Mouse (Mus musculus) hindbrain, embryonic 11.5 days (tissue): ENCODE measurements around the gene Colgalt2. TPM values are rescaled to one million over a fixed set of nuclear protein-coding genes. Genes with fewer than 3 reads are reported as not detected.
A peak's percentile ranks its signal among the peaks of the same experiment; 100 is the strongest.
"Not testable (repeated sequence)": the region's sequence is repeated elsewhere in the genome, so short reads cannot be mapped to it uniquely, and the experiment has no call there.

Source experiments
- ATAC-seq: fragments of 200-750 bp; cut with Nextera tagmentation; 2 replicates; pipeline ENCODE4 v1.8.0; 2017; ENCODE audit warnings: mild to moderate bottlenecking, moderate TSS enrichment, moderate library complexity; ENCODE audit not compliant: low FRiP score
- DNase-seq: peaks from one replicate; pipeline ENCODE4 v3.0.0-alpha.2; 2015; ENCODE audit warnings: low spot score
- H3K27ac ChIP-seq: fragments of 300-500 bp; sonication (generic); 2 replicates; pipeline ENCODE4 v1.5.1; 2014; ENCODE audit warnings: mild to moderate bottlenecking, low read depth, low read length
- H3K27me3 ChIP-seq: fragments of 300-500 bp; sonication (generic); 2 replicates; pipeline ENCODE4 v1.6.1; 2014; ENCODE audit warnings: mild to moderate bottlenecking, low read length, moderate library complexity, mixed read lengths; ENCODE audit not compliant: control insufficient read depth, insufficient read depth
- H3K36me3 ChIP-seq: fragments of 300-500 bp; sonication (generic); 2 replicates; pipeline ENCODE4 v1.6.1; 2014; ENCODE audit warnings: mild to moderate bottlenecking, low read length, moderate library complexity, mixed read lengths; ENCODE audit not compliant: control insufficient read depth, insufficient read depth
- H3K4me1 ChIP-seq: fragments of 300-500 bp; sonication (generic); replicated peaks from 2 replicates; pipeline ENCODE4 v1.6.1; 2014; ENCODE audit warnings: low read length, mixed read lengths; ENCODE audit not compliant: control insufficient read depth, insufficient read depth
- H3K4me2 ChIP-seq: fragments of 300-500 bp; sonication (generic); replicated peaks from 2 replicates; pipeline ENCODE4 v1.6.1; 2014; ENCODE audit warnings: mild to moderate bottlenecking, low read depth, low read length
- H3K4me3 ChIP-seq: fragments of 300-500 bp; sonication (generic); 2 replicates; pipeline ENCODE4 v1.5.1; 2014; ENCODE audit warnings: low read depth, low read length
- H3K9ac ChIP-seq: fragments of 300-500 bp; sonication (generic); 2 replicates; pipeline ENCODE4 v1.6.1; 2014; ENCODE audit warnings: low read depth, low read length
- H3K9me3 ChIP-seq: fragments of 300-500 bp; sonication (generic); 2 replicates; pipeline ENCODE4 v1.6.1; 2016; ENCODE audit warnings: low read length; ENCODE audit not compliant: control insufficient read depth
- WGBS: fragments of 180-500 bp; shearing (Covaris S2); extraction: QIAGEN DNeasy Blood & Tissue Kit; methylation state at CpG from one replicate; pipeline ENCODE4 v1.1.7; 2014; 5-methylcytosine and 5-hydroxymethylcytosine counted together
- polyA plus RNA-seq: library from polyadenylated mRNA; unstranded; fragments of >200 nt; fragmentation: Nextera tagmentation; extraction: Ambion mirVana; gene quantifications from 2 replicates; pipeline ENCODE4 v1.2.1, GENCODE M21; 2014

Colgalt2 gene
- polyA plus RNA-seq: 1.7 and 2.7 TPM in 2 replicates

GRCm38 (mm10) chr1:152399790-152400555, at the start of gene Colgalt2:
TSS of gene Colgalt2 (plus strand) at chr1:152399830.
- H3K27ac ChIP-seq: no peak within 1 kb of the TSS
- peak; percentile 76 for DNase-seq
- peak; percentile 89 for ATAC-seq
- H3K9me3 ChIP-seq: no peaks in the 10 kb centered on the region
- H3K4me1 ChIP-seq: peaks cover 2% of the 10 kb centered on the region; the same call in 1 of the 2 replicates
- peak within 1 kb of the TSS; percentile 73 for H3K9ac ChIP-seq
- H3K36me3 ChIP-seq: no peaks in the 10 kb centered on the region
- peak within 1 kb of the TSS; percentile 65 for H3K4me3 ChIP-seq
- under 1% methylated on average over 70 of the region's 70 CpGs for WGBS
- H3K4me2 ChIP-seq: peak within 1 kb of the TSS; percentile 93
- 0 out of 2 replicates have a peak, but pooled peaks cover 2% of the 10 kb centered on the region for H3K27me3 ChIP-seq

- Histone ChIP-seq H3K36me3 (no peaks in the 10 kb centered on the region), H3K4me1 (no peaks in the 10 kb centered on the region), H3K27ac (no peak overlapping the region), H3K4me2 (no peak overlapping the region), H3K9me3 (no peaks in the 10 kb centered on the region), H3K9ac (no peak overlapping the region), H3K27me3 (no peaks in the 10 kb centered on the region), H3K4me3 (no peak overlapping the region)
- DNase-seq (no peak), ATAC-seq (no peak)
- WGBS: 82% methylated on average over 4 of the region's 4 CpGs
Measured at GRCm38 (mm10) chr1:152356721-152357120, 42.9 kb upstream of the Colgalt2 start.

DNA sequence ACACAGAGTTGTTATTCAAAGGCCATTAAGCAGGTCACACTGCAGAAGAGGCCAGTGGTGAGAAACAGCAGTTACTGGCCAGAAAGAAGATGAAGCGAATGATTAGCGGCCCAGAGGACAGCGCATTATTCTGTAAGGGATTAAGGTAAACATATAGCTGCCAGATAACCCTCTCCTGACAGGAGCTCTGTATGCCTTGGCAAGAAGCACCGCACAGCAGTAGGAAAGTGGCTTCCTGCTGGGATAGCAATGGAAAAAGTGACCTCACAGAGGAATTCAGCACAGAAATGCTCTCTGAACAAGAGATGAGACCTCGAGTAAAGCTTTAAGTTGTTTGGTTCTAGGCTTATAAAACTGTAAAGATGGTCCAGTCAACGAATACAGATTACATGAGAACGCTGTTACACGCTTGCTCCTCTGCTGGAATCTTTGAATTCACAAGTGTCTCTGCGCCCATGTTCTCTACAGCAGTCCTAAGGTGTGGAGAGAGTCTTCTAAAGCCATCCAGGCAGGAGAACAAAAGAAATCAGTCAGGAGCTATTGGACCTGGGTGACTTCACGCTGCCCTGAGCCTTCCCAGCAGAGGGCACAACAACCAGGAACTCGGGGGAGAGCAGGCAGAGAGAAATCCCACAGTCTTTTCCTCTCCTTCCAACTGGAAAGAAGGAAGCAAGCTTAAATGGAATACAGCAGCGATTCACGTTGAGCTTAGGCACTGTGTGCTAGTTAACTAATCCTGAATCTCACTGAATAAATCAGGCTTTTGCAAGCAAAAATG, 31.1 kb upstream of the Colgalt2 start:
- ATAC-seq: no peak
- WGBS: 54% methylated on average over 13 of the region's 13 CpGs

DNA sequence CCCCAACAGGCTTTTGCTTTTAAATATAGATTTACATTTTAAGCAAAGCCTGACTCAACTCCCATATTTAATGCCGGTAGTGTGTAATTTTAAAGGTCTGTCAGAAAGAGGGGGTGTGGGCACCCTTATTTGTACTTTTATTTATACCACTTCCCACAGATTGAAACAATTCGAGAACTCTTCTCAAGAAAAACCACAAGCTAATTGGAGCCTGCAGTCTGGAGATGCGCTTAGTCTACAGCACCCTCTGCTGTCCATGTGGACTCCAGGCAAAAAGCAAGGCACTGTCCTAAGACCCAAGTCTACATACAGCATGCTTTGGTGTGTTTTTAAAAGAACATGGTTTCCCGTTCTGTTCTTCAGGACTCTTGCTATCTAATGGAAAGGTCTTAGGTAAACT, 30.5 kb upstream of the Colgalt2 start:
- 28% methylated on average over 4 of the region's 4 CpGs for WGBS
- Histone ChIP-seq H3K4me2 (no peak overlapping the region), H3K36me3 (no peaks in the 10 kb centered on the region), H3K27ac (no peak overlapping the region), H3K9ac (no peak overlapping the region), H3K4me1 (no peaks in the 10 kb centered on the region), H3K27me3 (no peaks in the 10 kb centered on the region), H3K4me3 (no peak overlapping the region), H3K9me3 (no peaks in the 10 kb centered on the region)
- DNase-seq (peak; percentile 69), ATAC-seq (0 out of 2 replicates have a peak, but pooled peaks have one; percentile 59)

More for the DNA sequence above, 31.1 kb upstream of the Colgalt2 start:
- Histone ChIP-seq H3K27me3 (no peaks in the 10 kb centered on the region), H3K4me1 (no peaks in the 10 kb centered on the region), H3K36me3 (no peaks in the 10 kb centered on the region), H3K4me3 (no peak overlapping the region), H3K9ac (no peak overlapping the region), H3K9me3 (no peaks in the 10 kb centered on the region), H3K27ac (no peak overlapping the region), H3K4me2 (no peak overlapping the region)
- peak; percentile 11 for DNase-seq

- no peak overlapping the region for H3K4me2 ChIP-seq
- no peak overlapping the region for H3K27ac ChIP-seq
- no peaks in the 10 kb centered on the region for H3K9me3 ChIP-seq
- ATAC-seq: no peak
- H3K4me1 ChIP-seq: no peaks in the 10 kb centered on the region
- H3K27me3 ChIP-seq: no peaks in the 10 kb centered on the region
- no peak overlapping the region for H3K4me3 ChIP-seq
- H3K36me3 ChIP-seq: no peaks in the 10 kb centered on the region
- no peak overlapping the region for H3K9ac ChIP-seq
- no peak for DNase-seq
- WGBS: 97% methylated on average over 5 of the region's 5 CpGs
Measured at GRCm38 (mm10) chr1:152378311-152378710, 21.3 kb upstream of the Colgalt2 start.

GRCm38 (mm10) chr1:152384589-152384988, 15.0 kb upstream of the Colgalt2 start:
- no peak for ATAC-seq
- DNase-seq: no peak
- WGBS: 81% methylated on average over 1 of the region's 1 CpGs

DNA sequence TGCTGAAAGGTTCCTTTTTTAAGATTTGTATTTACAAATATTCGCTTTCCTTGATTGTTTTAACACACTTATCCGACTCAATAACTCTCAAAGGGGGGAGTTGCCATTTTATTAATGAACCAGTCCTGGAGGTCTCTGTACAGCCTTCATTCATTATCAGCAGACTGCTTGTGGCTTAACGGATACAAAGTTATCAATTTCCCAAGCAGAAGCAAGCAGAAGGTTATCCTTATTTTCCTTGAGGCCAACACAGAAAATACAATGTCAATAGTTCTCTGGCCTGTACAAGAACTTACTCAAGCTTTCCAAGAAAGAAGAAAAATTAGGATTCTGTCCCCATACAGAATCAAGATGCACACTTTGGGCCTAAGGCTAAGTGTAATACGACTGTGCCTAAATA, 13.9 kb upstream of the Colgalt2 start:
- Histone ChIP-seq H3K9ac (peak overlapping the region; percentile 69; the same call in 1 of the 2 replicates), H3K4me3 (peak overlapping the region; percentile 86), H3K4me2 (peak overlapping the region; percentile 58)
- H3K9me3 ChIP-seq, H3K36me3 ChIP-seq, H3K27me3 ChIP-seq, DNase-seq, H3K4me1 ChIP-seq, H3K27ac ChIP-seq, ATAC-seq: not testable (repeated sequence)
- WGBS: 29% methylated on average over 2 of the region's 4 CpGs

More at GRCm38 (mm10) chr1:152384589-152384988, 15.0 kb upstream of the Colgalt2 start:
- H3K9me3 ChIP-seq: no peaks in the 10 kb centered on the region
- no peaks in the 10 kb centered on the region for H3K27me3 ChIP-seq
- H3K4me2 ChIP-seq: no peak overlapping the region
- H3K36me3 ChIP-seq: no peaks in the 10 kb centered on the region
- H3K4me1 ChIP-seq: no peaks in the 10 kb centered on the region
- H3K9ac ChIP-seq: no peak overlapping the region
- no peak overlapping the region for H3K4me3 ChIP-seq
- H3K27ac ChIP-seq: no peak overlapping the region

GRCm38 (mm10) chr1:152386188-152386835, 13.3 kb upstream of the Colgalt2 start, which contains the start of gene Tsen15:
TSS of gene Tsen15 (minus strand) at chr1:152386688.
- peak; percentile 96 for ATAC-seq
- under 1% methylated on average over 57 of the region's 57 CpGs for WGBS
- Histone ChIP-seq H3K9ac (peak within 1 kb of the TSS; percentile 69), H3K27ac (no peak within 1 kb of the TSS), H3K4me3 (peak within 1 kb of the TSS; percentile 86), H3K27me3 (no peaks in the 10 kb centered on the region), H3K4me1 (no peaks in the 10 kb centered on the region), H3K36me3 (no peaks in the 10 kb centered on the region), H3K9me3 (no peaks in the 10 kb centered on the region), H3K4me2 (peak within 1 kb of the TSS; percentile 58)
- DNase-seq: peak; percentile 83
